Mouse (Mus musculus): Measurements from ENCODE around the gene Stx16. TPM values are rescaled to one million over a fixed set of nuclear protein-coding genes. Genes with fewer than 3 reads are reported as not detected.

Gene Stx16
- total and polyA plus RNA-seq, 2 experiments from 2014 or later: 7.9 to 30.5 TPM

DNA sequence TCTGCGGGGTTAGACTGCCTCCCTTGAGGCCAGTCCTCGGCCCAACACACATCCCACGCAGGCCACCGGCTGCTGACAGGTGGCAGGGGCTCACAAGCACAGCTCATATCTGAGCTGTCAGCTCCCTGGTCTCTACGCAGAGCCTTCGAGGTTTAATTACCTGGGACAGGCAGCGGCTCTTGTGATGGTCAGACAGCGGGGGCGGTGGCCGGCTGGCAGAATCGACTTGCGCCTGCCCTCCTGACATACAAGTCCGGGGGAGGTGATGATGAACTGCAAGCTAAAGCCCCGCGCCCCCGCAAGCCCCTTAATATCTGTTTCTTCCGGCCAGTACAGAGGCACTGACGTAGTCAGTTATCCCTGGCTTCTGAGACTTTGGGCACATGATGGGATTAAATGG, 36.8 kb downstream of the Stx16 start:
- Histone ChIP-seq H3K4me1 (ENCODE audit: insufficient read depth, low read length) (no peaks in the 10 kb centered on the region), H3K9me3 (ENCODE audit: low read length) (no peaks in the 10 kb centered on the region), H3K36me3 (ENCODE audit: insufficient read depth, low read length) (no peaks in the 10 kb centered on the region), H3K9ac (replicated peaks; ENCODE audit: low read length) (no peak overlapping the region), H3K4me2 (ENCODE audit: low read depth, low read length) (no peak overlapping the region), H3K4me3 (ENCODE audit: low read length) (no peak overlapping the region), H3K27ac (no peak overlapping the region), H3K27me3 (ENCODE audit: insufficient read depth, low read length) (no peaks in the 10 kb centered on the region)
- 79% methylated on average over 18 of the region's 18 CpGs for WGBS
- DNase-seq (ENCODE audit: low spot score): no peak
- ATAC-seq: no peak
- TF ChIP-seq CTCF (IDR thresholded peaks at IDR 0.05; ENCODE audit: low read depth): no peak

DNA sequence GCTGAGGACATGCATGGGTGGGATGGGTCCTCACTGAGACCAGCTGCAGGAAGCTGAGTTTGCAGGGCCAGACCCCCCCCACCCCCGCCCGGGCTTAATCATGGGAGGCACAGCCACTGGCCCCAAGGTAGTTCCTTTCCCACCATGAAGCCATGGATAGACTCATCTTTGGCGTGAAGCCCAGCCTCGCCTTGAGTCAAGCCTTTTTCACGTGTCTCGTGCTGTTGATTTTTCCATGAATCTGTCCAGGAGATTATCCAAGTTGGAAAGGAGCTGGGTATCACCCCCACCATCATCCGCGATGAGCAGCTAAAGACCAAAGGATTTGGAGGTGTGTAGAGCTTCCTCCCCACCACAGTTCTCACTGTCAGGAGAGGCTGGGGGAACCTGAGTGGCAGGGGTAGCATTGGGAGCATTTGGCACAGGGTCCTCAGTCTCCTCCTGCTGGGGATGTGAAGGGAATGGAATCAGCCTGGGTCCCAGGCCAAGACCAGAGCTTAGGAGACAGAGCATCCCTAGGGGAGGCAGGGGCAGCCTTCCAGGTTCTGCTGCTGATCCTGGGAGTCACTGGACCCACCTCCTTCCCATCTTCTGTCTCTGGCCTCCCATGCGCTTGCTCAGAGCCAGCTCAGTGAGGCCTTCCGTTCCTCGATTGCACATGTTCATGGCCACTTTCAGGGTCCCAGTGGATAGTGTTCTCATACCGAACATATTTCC, 38.2 kb downstream of the Stx16 start:
- H3K4me3 ChIP-seq (ENCODE audit: low read length): no peak overlapping the region
- no peak overlapping the region for H3K27ac ChIP-seq
- no peaks in the 10 kb centered on the region; the same call in 1 of the 2 replicates for H3K36me3 ChIP-seq (ENCODE audit: insufficient read depth, low read length)
- H3K27me3 ChIP-seq (ENCODE audit: insufficient read depth, low read length): no peaks in the 10 kb centered on the region
- H3K4me2 ChIP-seq (ENCODE audit: low read depth, low read length): no peak overlapping the region
- H3K9ac ChIP-seq (replicated peaks; ENCODE audit: low read length): no peak overlapping the region
- TF ChIP-seq CTCF (IDR thresholded peaks at IDR 0.05; ENCODE audit: low read depth): no peak
- no peaks in the 10 kb centered on the region for H3K9me3 ChIP-seq (ENCODE audit: low read length)
- no peak for ATAC-seq
- 75% methylated on average over 12 of the region's 12 CpGs for WGBS
- no peaks in the 10 kb centered on the region for H3K4me1 ChIP-seq (ENCODE audit: insufficient read depth, low read length)
- peak; percentile 30 for DNase-seq (ENCODE audit: low spot score)

DNA sequence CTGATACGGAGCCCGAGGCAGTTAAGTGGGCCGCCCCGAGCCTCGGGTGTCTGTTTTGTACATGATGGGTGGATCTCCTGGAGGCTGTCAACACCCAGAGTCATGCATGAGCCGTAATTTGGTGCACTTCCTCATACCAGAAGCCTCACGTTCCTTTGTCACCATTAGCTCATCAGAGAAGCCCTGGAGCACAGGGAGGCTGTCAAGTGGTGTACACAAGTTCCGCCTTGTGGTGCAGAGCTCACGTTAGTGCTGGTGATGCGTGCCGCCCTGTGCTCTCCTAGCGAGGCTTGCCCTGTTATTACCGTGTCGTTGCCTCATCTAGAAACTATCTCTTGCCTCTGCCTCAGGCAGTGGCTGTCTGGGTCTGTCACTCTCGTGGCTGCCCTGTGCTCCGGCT, 40.8 kb downstream of the Stx16 start:
- no peak for TF ChIP-seq CTCF (IDR thresholded peaks at IDR 0.05; ENCODE audit: low read depth)
- Histone ChIP-seq H3K27ac (no peak overlapping the region), H3K27me3 (ENCODE audit: insufficient read depth, low read length) (no peaks in the 10 kb centered on the region), H3K4me3 (ENCODE audit: low read length) (no peak overlapping the region), H3K9ac (replicated peaks; ENCODE audit: low read length) (no peak overlapping the region), H3K4me1 (ENCODE audit: insufficient read depth, low read length) (no peaks in the 10 kb centered on the region), H3K9me3 (ENCODE audit: low read length) (no peaks in the 10 kb centered on the region), H3K36me3 (ENCODE audit: insufficient read depth, low read length) (peaks cover 9% of the 10 kb centered on the region), H3K4me2 (ENCODE audit: low read depth, low read length) (no peak overlapping the region)
- ATAC-seq: no peak
- DNase-seq (ENCODE audit: low spot score): no peak
- 67% methylated on average over 16 of the region's 16 CpGs for WGBS

DNA sequence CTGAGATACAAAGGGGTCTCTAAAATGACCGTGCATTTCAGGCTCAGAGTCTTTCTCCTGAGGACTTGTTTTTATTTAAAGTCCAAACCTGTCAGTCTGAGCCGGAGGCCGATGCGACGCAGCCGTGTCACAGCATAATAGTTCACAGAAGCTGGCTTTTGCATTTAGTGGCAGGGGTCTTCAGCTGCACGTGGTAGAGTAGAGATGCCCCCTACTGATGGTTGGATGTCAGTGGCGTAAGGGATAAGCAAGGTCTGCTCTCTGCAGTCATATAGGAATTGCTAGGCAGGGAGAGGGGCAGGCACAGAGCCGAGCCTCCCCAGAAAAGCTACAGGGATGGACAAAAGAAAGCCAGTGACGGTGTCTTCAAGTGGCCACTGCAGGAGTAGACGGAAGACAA, 42.0 kb downstream of the Stx16 start:
- Histone ChIP-seq H3K9me3 (ENCODE audit: low read length) (no peaks in the 10 kb centered on the region), H3K36me3 (ENCODE audit: insufficient read depth, low read length) (peaks cover 9% of the 10 kb centered on the region), H3K27ac (no peak overlapping the region), H3K4me3 (ENCODE audit: low read length) (no peak overlapping the region), H3K4me1 (ENCODE audit: insufficient read depth, low read length) (no peaks in the 10 kb centered on the region), H3K27me3 (ENCODE audit: insufficient read depth, low read length) (no peaks in the 10 kb centered on the region), H3K4me2 (ENCODE audit: low read depth, low read length) (no peak overlapping the region), H3K9ac (replicated peaks; ENCODE audit: low read length) (no peak overlapping the region)
- ATAC-seq (0 out of 2 replicates have a peak, but pooled peaks have one; percentile 16), DNase-seq (ENCODE audit: low spot score) (peak; percentile 69)
- WGBS: 40% methylated on average over 11 of the region's 11 CpGs
- TF ChIP-seq CTCF (IDR thresholded peaks at IDR 0.05; ENCODE audit: low read depth): peak; percentile 58

DNA sequence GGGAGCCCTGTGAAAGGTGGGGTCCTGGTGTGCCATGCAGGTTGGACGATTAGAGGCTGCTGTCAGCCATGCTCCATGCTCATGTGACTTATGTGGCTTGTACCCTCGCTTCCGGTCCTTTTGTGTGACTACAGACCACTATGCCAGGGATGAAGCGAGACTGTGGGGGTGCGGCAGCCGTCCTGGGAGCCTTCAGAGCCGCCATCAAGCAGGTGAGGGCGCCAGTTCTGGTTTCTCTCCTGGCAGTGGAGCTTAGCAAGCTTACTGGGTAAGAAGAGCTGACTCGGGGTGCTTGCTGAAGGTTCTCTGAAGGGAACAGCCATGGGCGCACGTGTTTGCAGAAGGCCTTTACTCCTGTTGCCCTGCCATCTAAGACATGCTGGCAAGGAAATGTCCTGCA, 43.2 kb downstream of the Stx16 start:
- 93% methylated on average over 11 of the region's 11 CpGs for whole genome bisulfite sequencing

DNA sequence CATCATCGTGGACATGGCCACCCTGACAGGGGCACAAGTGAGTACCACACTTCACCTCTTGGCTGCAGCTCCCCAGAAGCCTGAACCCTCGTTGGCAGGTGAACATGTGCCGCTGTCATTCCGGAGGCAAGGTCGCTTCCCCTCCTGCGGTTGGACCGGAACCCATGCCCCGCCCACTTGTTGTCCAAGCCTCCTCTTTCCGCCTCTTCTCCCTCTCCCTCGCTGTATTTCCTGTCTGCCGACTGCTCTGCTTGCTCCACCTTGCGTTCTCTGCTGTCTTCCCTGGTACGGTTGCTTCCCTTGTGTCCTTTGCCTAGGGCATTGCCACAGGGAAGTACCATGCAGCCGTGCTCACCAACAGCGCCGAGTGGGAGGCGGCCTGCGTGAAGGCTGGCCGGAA, 44.5 kb downstream of the Stx16 start:
- no peaks in the 10 kb centered on the region for H3K27me3 ChIP-seq (ENCODE audit: insufficient read depth, low read length)
- peaks cover 13% of the 10 kb centered on the region for H3K36me3 ChIP-seq (ENCODE audit: insufficient read depth, low read length)
- TF ChIP-seq CTCF (IDR thresholded peaks at IDR 0.05; ENCODE audit: low read depth): no peak
- ATAC-seq (no peak), DNase-seq (ENCODE audit: low spot score) (no peak)
- WGBS: 95% methylated on average over 19 of the region's 19 CpGs
- no peak overlapping the region for H3K4me3 ChIP-seq (ENCODE audit: low read length)
- no peak overlapping the region for H3K9ac ChIP-seq (replicated peaks; ENCODE audit: low read length)
- H3K9me3 ChIP-seq (ENCODE audit: low read length): 0 out of 2 replicates have a peak, but pooled peaks cover 2% of the 10 kb centered on the region
- no peaks in the 10 kb centered on the region for H3K4me1 ChIP-seq (ENCODE audit: insufficient read depth, low read length)
- no peak overlapping the region for H3K4me2 ChIP-seq (ENCODE audit: low read depth, low read length)
- no peak overlapping the region for H3K27ac ChIP-seq

More for the DNA sequence above, 43.2 kb downstream of the Stx16 start:
- Histone ChIP-seq H3K9me3 (ENCODE audit: low read length) (no peaks in the 10 kb centered on the region), H3K4me3 (ENCODE audit: low read length) (no peak overlapping the region), H3K9ac (replicated peaks; ENCODE audit: low read length) (no peak overlapping the region), H3K27me3 (ENCODE audit: insufficient read depth, low read length) (no peaks in the 10 kb centered on the region), H3K4me2 (ENCODE audit: low read depth, low read length) (no peak overlapping the region), H3K36me3 (ENCODE audit: insufficient read depth, low read length) (peaks cover 10% of the 10 kb centered on the region), H3K27ac (no peak overlapping the region), H3K4me1 (ENCODE audit: insufficient read depth, low read length) (no peaks in the 10 kb centered on the region)
- ATAC-seq: no peak
- no peak for TF ChIP-seq CTCF (IDR thresholded peaks at IDR 0.05; ENCODE audit: low read depth)
- DNase-seq (ENCODE audit: low spot score): no peak

DNA sequence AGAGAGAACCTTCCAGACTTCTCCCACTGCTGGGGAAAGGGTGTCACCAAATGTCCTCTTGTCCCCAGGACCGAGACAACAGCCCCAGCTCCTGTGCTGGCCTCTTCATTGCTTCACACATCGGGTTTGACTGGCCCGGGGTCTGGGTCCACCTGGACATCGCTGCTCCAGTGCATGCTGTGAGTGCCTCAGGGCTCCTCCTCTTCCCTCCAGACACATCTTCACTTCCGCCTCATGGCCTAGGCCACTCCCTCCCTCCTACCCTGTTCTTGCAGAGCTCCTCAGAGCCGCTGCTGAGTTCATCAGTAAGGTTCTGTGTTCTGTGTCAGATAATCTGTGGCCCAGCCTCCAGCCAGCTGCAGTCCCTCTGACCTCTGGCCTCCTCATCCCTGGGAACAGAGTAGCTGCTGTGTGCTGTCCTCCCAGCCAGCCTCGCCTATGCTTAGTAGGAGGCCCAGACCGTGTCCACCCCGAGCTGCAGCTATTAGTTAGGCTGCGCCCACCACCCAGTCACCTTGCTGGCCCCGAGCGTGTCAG, 45.4 kb downstream of the Stx16 start:
- H3K9ac ChIP-seq (replicated peaks; ENCODE audit: low read length): no peak overlapping the region
- 0 out of 2 replicates have a peak, but pooled peaks cover 2% of the 10 kb centered on the region for H3K9me3 ChIP-seq (ENCODE audit: low read length)
- H3K27me3 ChIP-seq (ENCODE audit: insufficient read depth, low read length): no peaks in the 10 kb centered on the region
- peaks cover 13% of the 10 kb centered on the region for H3K36me3 ChIP-seq (ENCODE audit: insufficient read depth, low read length)
- no peak overlapping the region for H3K27ac ChIP-seq
- H3K4me1 ChIP-seq (ENCODE audit: insufficient read depth, low read length): peaks cover 2% of the 10 kb centered on the region; the same call in 1 of the 2 replicates
- DNase-seq (ENCODE audit: low spot score): no peak
- H3K4me3 ChIP-seq (ENCODE audit: low read length): no peak overlapping the region
- WGBS: 83% methylated on average over 12 of the region's 12 CpGs
- no peak for TF ChIP-seq CTCF (IDR thresholded peaks at IDR 0.05; ENCODE audit: low read depth)
- ATAC-seq: no peak
- no peak overlapping the region for H3K4me2 ChIP-seq (ENCODE audit: low read depth, low read length)
